ENCODE assay signal across 26 mouse cellular contexts in the genomic region with DNA sequence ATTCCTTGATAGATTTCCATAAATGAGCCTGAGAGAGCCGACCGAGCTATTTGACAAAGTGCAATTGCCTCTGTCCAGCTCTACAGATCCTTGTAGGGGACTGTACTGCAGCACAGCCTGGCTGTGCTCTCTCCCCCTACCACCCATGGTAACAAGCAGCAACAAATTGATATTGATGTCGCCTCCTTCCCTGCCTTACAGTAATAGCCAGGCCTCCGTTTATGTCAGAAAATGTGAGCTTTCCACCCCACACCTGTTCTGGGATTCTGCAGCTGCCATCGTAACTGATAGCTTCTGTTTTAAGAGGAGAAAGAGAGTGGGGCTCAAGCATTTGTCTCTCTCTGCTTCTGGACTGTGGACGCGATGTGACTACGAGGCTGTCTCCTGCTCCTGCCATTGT.
DNase-seq lines count a peak whose midpoint lies in the region; ATAC-seq and TF ChIP-seq lines count a peak whose summit lies in the region.
"Had no signal": no experiment of that assay in that cellular context is flagged by ENCODE, and none has a peak within 500 bp of the region (broad histone marks: within the 10 kb centered on the region; RNA-seq: fewer than 3 reads in every experiment).

No protein-coding gene starts in this region.

- no peak for DNase-seq in hindbrain, embryonic 10.5 days (ENCODE audit: low spot score)
- no peak for DNase-seq in limb, embryonic 10.5 days (ENCODE audit: low spot score)
- no peak for DNase-seq in limb, embryonic 14.5 days (ENCODE audit: low spot score)
- no peak for DNase-seq in spleen, postnatal 14 days (ENCODE audit: low spot score in 2 of 2)
- DNase-seq: adrenal gland, adult 2 months; adrenal gland, postnatal 14 days; cerebellum, adult 11 months; cerebellum, adult 2 months; cerebellum, adult 9-11 months; cerebellum, postnatal 25 days; gastrocnemius, postnatal 10 days; gastrocnemius, postnatal 36 days; heart, postnatal 10 days; heart, postnatal 36 days had no signal

- no peak overlapping the region for H3K9ac ChIP-seq in hindbrain, embryonic 13.5 days
- no peak overlapping the region for H3K9ac ChIP-seq in limb, embryonic 13.5 days
- no peak overlapping the region for H3K9ac ChIP-seq in limb, embryonic 14.5 days (ENCODE audit: low read depth, low read length, severe bottlenecking)
- H3K9ac ChIP-seq: embryonic facial prominence, embryonic 13.5 days; forebrain, embryonic 13.5 days; heart, embryonic 12.5 days; heart, embryonic 15.5 days; hindbrain, embryonic 15.5 days had no signal

- H3K27me3 ChIP-seq in hindbrain, embryonic 13.5 days, result no peaks in the 10 kb centered on the region
- H3K27me3 ChIP-seq in hindbrain, embryonic 10.5 days (ENCODE audit: insufficient read depth, poor library complexity, severe bottlenecking), result 0 out of 2 replicates have a peak, but pooled peaks cover 6% of the 10 kb centered on the region
- peaks cover 11% of the 10 kb centered on the region for H3K27me3 ChIP-seq in limb, embryonic 13.5 days
- 0 out of 2 replicates have a peak, but pooled peaks cover 5% of the 10 kb centered on the region for H3K27me3 ChIP-seq in limb, embryonic 10.5 days (ENCODE audit: low read depth, poor library complexity, severe bottlenecking)
- H3K27me3 ChIP-seq in limb, embryonic 14.5 days (ENCODE audit: control insufficient read depth, insufficient read depth, low read length), result no peaks in the 10 kb centered on the region
- H3K27me3 ChIP-seq: forebrain, embryonic 13.5 days; hindbrain, embryonic 15.5 days had no signal

- H3K4me2 ChIP-seq in hindbrain, embryonic 13.5 days, result no peak overlapping the region
- H3K4me2 ChIP-seq in limb, embryonic 13.5 days (replicated peaks), result no peak overlapping the region
- no peak overlapping the region for H3K4me2 ChIP-seq in limb, embryonic 14.5 days (replicated peaks; ENCODE audit: low read depth, low read length, severe bottlenecking)
- H3K4me2 ChIP-seq: embryonic facial prominence, embryonic 13.5 days; forebrain, embryonic 13.5 days; heart, embryonic 12.5 days; heart, embryonic 15.5 days; hindbrain, embryonic 15.5 days had no signal

- ATAC-seq in hindbrain, embryonic 13.5 days (ENCODE audit: low FRiP score), result no peak
- peak; percentile 71; the same call in 1 of the 2 replicates for ATAC-seq in limb, embryonic 13.5 days (ENCODE audit: low FRiP score, low read depth)
- peak; percentile 82 for ATAC-seq in limb, embryonic 14.5 days (ENCODE audit: low FRiP score, low read depth)
- ATAC-seq: CD4-positive, CD25-positive, alpha-beta regulatory T cell, adult 4 months; forebrain, embryonic 13.5 days; forebrain, embryonic 16.5 days; inflammation-experienced regulatory T-cells, adult 6 months; intestine, embryonic 16.5 days had no signal

- H3K4me3 ChIP-seq in hindbrain, embryonic 13.5 days, result no peak overlapping the region
- no peak overlapping the region for H3K4me3 ChIP-seq in hindbrain, embryonic 10.5 days
- no peak overlapping the region for H3K4me3 ChIP-seq in limb, embryonic 13.5 days
- H3K4me3 ChIP-seq in limb, embryonic 10.5 days, result no peak overlapping the region
- no peak overlapping the region for H3K4me3 ChIP-seq in limb, embryonic 14.5 days (replicated peaks; ENCODE audit: low read length)
- H3K4me3 ChIP-seq: embryonic facial prominence, embryonic 13.5 days; forebrain, embryonic 10.5 days; forebrain, embryonic 13.5 days; heart, embryonic 12.5 days; heart, embryonic 15.5 days; hindbrain, embryonic 15.5 days had no signal

- 59% methylated on average over 8 of the region's 8 CpGs for WGBS in hindbrain, embryonic 13.5 days
- 82% methylated on average over 8 of the region's 8 CpGs for WGBS in hindbrain, embryonic 10.5 days
- WGBS in limb, embryonic 13.5 days, result 61% methylated on average over 8 of the region's 8 CpGs
- WGBS in limb, embryonic 10.5 days, result 80% methylated on average over 8 of the region's 8 CpGs
- WGBS in limb, embryonic 14.5 days, result 63% methylated on average over 8 of the region's 8 CpGs

- H3K4me1 ChIP-seq in hindbrain, embryonic 13.5 days (replicated peaks), result peaks cover 25% of the 10 kb centered on the region
- H3K4me1 ChIP-seq in hindbrain, embryonic 10.5 days (replicated peaks), result peaks cover 42% of the 10 kb centered on the region
- peaks cover 11% of the 10 kb centered on the region for H3K4me1 ChIP-seq in limb, embryonic 13.5 days
- peaks cover 23% of the 10 kb centered on the region for H3K4me1 ChIP-seq in limb, embryonic 10.5 days
- 0 out of 2 replicates have a peak, but pooled peaks cover 6% of the 10 kb centered on the region for H3K4me1 ChIP-seq in limb, embryonic 14.5 days (ENCODE audit: control insufficient read depth, insufficient read depth, low read length)

- H3K9me3 ChIP-seq in hindbrain, embryonic 13.5 days, result no peaks in the 10 kb centered on the region
- no peaks in the 10 kb centered on the region for H3K9me3 ChIP-seq in hindbrain, embryonic 10.5 days
- no peaks in the 10 kb centered on the region for H3K9me3 ChIP-seq in limb, embryonic 13.5 days
- H3K9me3 ChIP-seq in limb, embryonic 10.5 days (replicated peaks), result no peaks in the 10 kb centered on the region
- H3K9me3 ChIP-seq in limb, embryonic 14.5 days (ENCODE audit: control insufficient read depth, low read length), result no peaks in the 10 kb centered on the region
- H3K9me3 ChIP-seq: embryonic facial prominence, embryonic 13.5 days; forebrain, embryonic 10.5 days; forebrain, embryonic 13.5 days; heart, embryonic 12.5 days; heart, embryonic 15.5 days; hindbrain, embryonic 15.5 days had no signal

- H3K27ac ChIP-seq in hindbrain, embryonic 13.5 days, result peak overlapping the region; percentile 50; the same call in 1 of the 2 replicates
- H3K27ac ChIP-seq in hindbrain, embryonic 10.5 days, result no peak overlapping the region
- H3K27ac ChIP-seq in limb, embryonic 13.5 days, result no peak overlapping the region
- H3K27ac ChIP-seq in limb, embryonic 10.5 days, result no peak overlapping the region
- no peak overlapping the region for H3K27ac ChIP-seq in limb, embryonic 14.5 days (replicated peaks; ENCODE audit: low read depth, low read length)
- H3K27ac ChIP-seq: embryonic facial prominence, embryonic 13.5 days; forebrain, embryonic 10.5 days; forebrain, embryonic 13.5 days; heart, embryonic 15.5 days; hindbrain, embryonic 15.5 days had no signal

- no peak for TF ChIP-seq POLR2A in limb, embryonic 14.5 days (IDR thresholded peaks at IDR 0.05; ENCODE audit: borderline replicate concordance, extremely low read depth, insufficient read depth, insufficient read length)

- H3K36me3 ChIP-seq in hindbrain, embryonic 13.5 days, result no peaks in the 10 kb centered on the region
- no peaks in the 10 kb centered on the region for H3K36me3 ChIP-seq in hindbrain, embryonic 10.5 days
- H3K36me3 ChIP-seq in limb, embryonic 13.5 days, result no peaks in the 10 kb centered on the region
- no peaks in the 10 kb centered on the region for H3K36me3 ChIP-seq in limb, embryonic 10.5 days
- H3K36me3 ChIP-seq in limb, embryonic 14.5 days (ENCODE audit: control insufficient read depth, insufficient read depth, low read length), result no peaks in the 10 kb centered on the region
- H3K36me3 ChIP-seq: embryonic facial prominence, embryonic 13.5 days; forebrain, embryonic 10.5 days; heart, embryonic 12.5 days; heart, embryonic 15.5 days; hindbrain, embryonic 15.5 days had no signal
